Mouse (Mus musculus): ENCODE measurements around the gene Mbtd1. TPM values are rescaled to one million over a fixed set of nuclear protein-coding genes. Genes with fewer than 3 reads are reported as not detected.

The Mbtd1 gene
- polyA plus RNA-seq, 1 experiment from 2014 or later = 25.0 TPM

DNA sequence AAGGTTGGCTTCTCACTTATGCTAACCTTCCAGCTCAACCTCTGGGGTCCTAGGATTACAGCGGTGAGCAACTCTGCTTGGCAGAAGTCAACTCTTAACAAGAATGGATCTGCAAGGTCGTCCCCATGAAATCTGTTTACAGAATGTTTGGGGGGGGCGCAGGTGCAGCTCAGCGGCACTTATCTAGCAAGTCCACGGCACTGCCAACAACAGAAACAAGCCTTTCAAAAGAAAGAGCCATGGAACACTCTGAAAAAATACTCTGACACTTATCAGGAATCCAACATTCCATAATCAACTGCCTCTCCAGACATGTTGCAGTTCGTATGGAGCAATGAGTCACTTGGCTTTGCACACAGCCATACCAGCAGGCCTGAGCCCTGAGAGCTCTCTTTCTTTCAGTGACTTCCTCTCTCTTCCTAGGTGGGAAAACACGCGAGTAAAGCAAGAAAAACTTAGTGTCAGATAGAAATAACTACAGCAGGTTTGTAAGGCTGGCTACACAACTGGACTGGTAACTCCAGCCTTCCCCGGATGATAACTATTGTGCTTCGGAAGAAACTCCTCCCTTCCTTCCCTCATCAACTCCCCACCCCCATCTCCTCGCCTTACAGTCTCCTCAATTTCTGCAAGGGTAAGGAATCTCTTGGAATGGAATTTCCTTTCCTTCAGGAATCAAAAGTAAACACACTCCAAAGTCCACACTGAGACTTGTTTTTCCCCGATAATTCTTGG, 102.8 kb downstream of the Mbtd1 start:
- no peak overlapping the region for H3K9ac ChIP-seq (replicated peaks; ENCODE audit: low read depth, low read length)
- H3K4me1 ChIP-seq (ENCODE audit: control insufficient read depth, insufficient read depth, low read length) = no peaks in the 10 kb centered on the region
- H3K4me3 ChIP-seq (ENCODE audit: low read depth, low read length) = no peak overlapping the region
- no peak overlapping the region for H3K27ac ChIP-seq (ENCODE audit: low read depth, low read length)
- H3K4me2 ChIP-seq (ENCODE audit: low read depth, low read length) = no peak overlapping the region
- no peaks in the 10 kb centered on the region for H3K36me3 ChIP-seq (ENCODE audit: control insufficient read depth, insufficient read depth, low read length)
- H3K9me3 ChIP-seq (ENCODE audit: control insufficient read depth, low read length) = no peaks in the 10 kb centered on the region
- 69% methylated on average over 12 of the region's 12 CpGs for WGBS
- no peak for ATAC-seq (ENCODE audit: low read depth)
- no peaks in the 10 kb centered on the region for H3K27me3 ChIP-seq (ENCODE audit: control insufficient read depth, insufficient read depth, low read length)

- Histone ChIP-seq H3K4me1 (ENCODE audit: control insufficient read depth, insufficient read depth, low read length) (peaks cover 21% of the 10 kb centered on the region), H3K27ac (ENCODE audit: low read depth, low read length) (peak overlapping the region; percentile 95; the same call in 1 of the 2 replicates), H3K4me2 (ENCODE audit: low read depth, low read length) (peak overlapping the region; percentile 80), H3K27me3 (ENCODE audit: control insufficient read depth, insufficient read depth, low read length) (peaks cover 2% of the 10 kb centered on the region; the same call in 1 of the 2 replicates), H3K4me3 (ENCODE audit: low read depth, low read length) (peak overlapping the region; percentile 90; the same call in 1 of the 2 replicates), H3K36me3 (ENCODE audit: control insufficient read depth, insufficient read depth, low read length) (no peaks in the 10 kb centered on the region), H3K9ac (replicated peaks; ENCODE audit: low read depth, low read length) (no peak overlapping the region), H3K9me3 (ENCODE audit: control insufficient read depth, low read length) (no peaks in the 10 kb centered on the region)
- WGBS = 68% methylated on average over 5 of the region's 5 CpGs
- no peak for ATAC-seq (ENCODE audit: low read depth)
These were observed 108.9 kb downstream of the Mbtd1 start for GRCm38 (mm10) chr11:93994531-93994930.

DNA sequence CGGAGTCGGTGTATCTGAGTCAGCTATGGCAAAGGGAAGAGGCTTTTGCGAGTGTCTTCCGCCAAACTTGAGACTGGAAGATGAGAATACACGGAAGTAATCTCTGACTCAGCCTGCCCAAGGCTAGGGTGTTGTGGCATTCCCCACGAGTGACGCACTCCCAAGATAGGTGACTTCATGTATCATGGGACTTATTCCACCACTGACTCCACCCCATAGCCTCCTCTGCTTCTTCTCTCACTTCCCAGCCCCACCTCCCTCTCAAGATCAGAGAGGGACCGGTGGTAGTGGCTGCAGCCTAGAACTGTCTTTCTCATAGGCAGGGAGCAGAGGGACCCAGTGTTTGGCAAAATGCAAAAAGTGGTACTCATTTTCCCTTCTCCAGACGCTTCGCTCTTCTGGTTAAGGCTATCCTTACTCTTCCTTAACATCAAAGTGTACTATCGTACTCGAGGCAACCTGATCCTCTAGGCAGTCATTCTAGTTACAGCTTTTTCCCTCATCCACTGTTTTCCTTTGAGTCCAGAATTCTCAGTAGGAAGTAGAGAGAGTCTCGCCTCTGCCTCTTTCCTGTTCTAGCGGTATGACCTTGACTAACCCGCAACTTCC, 109.6 kb downstream of the Mbtd1 start:
- H3K27me3 ChIP-seq (ENCODE audit: control insufficient read depth, insufficient read depth, low read length) = peaks cover 2% of the 10 kb centered on the region; the same call in 1 of the 2 replicates
- peak; percentile 43; the same call in 1 of the 2 replicates for ATAC-seq (ENCODE audit: low read depth)
- WGBS = 6% methylated on average over 15 of the region's 15 CpGs

DNA sequence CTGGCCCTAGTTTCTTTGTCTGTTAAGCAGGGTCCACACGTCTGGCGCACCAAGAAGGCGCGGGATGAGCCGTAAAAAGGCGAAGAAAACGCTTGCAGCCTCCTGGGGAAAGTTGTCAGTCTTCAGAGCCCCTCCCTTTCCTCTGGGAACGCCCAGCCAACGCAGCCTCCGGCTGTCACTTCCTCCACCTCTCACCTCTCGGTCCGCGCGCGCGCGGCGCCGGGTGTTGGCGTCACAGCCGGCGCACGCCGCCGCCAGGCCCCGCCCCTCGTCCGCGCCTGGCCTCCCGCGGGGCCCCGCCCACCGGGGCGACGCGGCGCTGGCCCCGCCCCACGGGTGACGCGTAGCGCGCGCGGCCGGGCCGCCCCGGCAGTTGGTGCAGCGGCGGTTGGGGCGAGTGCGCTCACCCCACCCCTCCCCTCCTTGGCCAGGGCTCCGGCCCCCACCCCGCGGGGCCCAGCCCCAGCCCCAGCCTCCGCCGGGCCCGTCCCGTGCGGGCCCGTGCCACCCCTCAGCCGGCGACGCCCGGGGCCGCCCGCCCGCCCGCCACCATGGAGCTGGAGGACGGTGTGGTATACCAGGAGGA, 110.2 kb downstream of the Mbtd1 start, which contains the start of gene Spag9:
Gene Spag9, plus strand, starts transcription at position 372 of the 586 bp plus-strand sequence.
- Histone ChIP-seq H3K27ac (ENCODE audit: low read depth, low read length) (peak within 1 kb of the TSS; percentile 95), H3K9me3 (ENCODE audit: control insufficient read depth, low read length) (no peaks in the 10 kb centered on the region), H3K9ac (replicated peaks; ENCODE audit: low read depth, low read length) (peak within 1 kb of the TSS; percentile 94), H3K36me3 (ENCODE audit: control insufficient read depth, insufficient read depth, low read length) (no peaks in the 10 kb centered on the region), H3K4me3 (ENCODE audit: low read depth, low read length) (peak within 1 kb of the TSS; percentile 90), H3K4me1 (ENCODE audit: control insufficient read depth, insufficient read depth, low read length) (peaks cover 21% of the 10 kb centered on the region), H3K27me3 (ENCODE audit: control insufficient read depth, insufficient read depth, low read length) (peaks cover 2% of the 10 kb centered on the region; the same call in 1 of the 2 replicates), H3K4me2 (ENCODE audit: low read depth, low read length) (peak within 1 kb of the TSS; percentile 96)
- WGBS = under 1% methylated on average over 49 of the region's 70 CpGs
- ATAC-seq (ENCODE audit: low read depth) = peak; percentile 92

More for the DNA sequence above, 109.6 kb downstream of the Mbtd1 start:
- H3K9me3 ChIP-seq (ENCODE audit: control insufficient read depth, low read length) = no peaks in the 10 kb centered on the region
- peak overlapping the region; percentile 90 for H3K4me3 ChIP-seq (ENCODE audit: low read depth, low read length)
- H3K36me3 ChIP-seq (ENCODE audit: control insufficient read depth, insufficient read depth, low read length) = no peaks in the 10 kb centered on the region
- H3K4me2 ChIP-seq (ENCODE audit: low read depth, low read length) = peak overlapping the region; percentile 80
- peaks cover 21% of the 10 kb centered on the region for H3K4me1 ChIP-seq (ENCODE audit: control insufficient read depth, insufficient read depth, low read length)
- peak overlapping the region; percentile 94 for H3K9ac ChIP-seq (replicated peaks; ENCODE audit: low read depth, low read length)
- H3K27ac ChIP-seq (ENCODE audit: low read depth, low read length) = peak overlapping the region; percentile 95

Other genes with a start within 250 kb of the Mbtd1 start
- gene Utp18, start 86 bp upstream of the Mbtd1 start, polyA plus RNA-seq (2014; fragmentation: Nextera tagmentation; extraction: Ambion mirVana) = 33.1 and 34.5 TPM in 2 replicates
- gene Nme2, start 70.4 kb downstream of the Mbtd1 start, polyA plus RNA-seq (2014; fragmentation: Nextera tagmentation; extraction: Ambion mirVana) = 74.2 and 85.2 TPM in 2 replicates
- gene Gm20390, start 82.4 kb downstream of the Mbtd1 start, polyA plus RNA-seq (2014; fragmentation: Nextera tagmentation; extraction: Ambion mirVana) = 295 and 298 TPM in 2 replicates
- 335 and 444 TPM in 2 replicates for gene Nme1, start 82.7 kb downstream of the Mbtd1 start, polyA plus RNA-seq (2014; fragmentation: Nextera tagmentation; extraction: Ambion mirVana)
- gene Spag9, start 110.2 kb downstream of the Mbtd1 start, polyA plus RNA-seq (2014; fragmentation: Nextera tagmentation; extraction: Ambion mirVana) = 126 and 129 TPM in 2 replicates